Mouse (Mus musculus) ES-Bruce4 (cell line): Measurements from ENCODE around the gene Eif5.

ENCODE experiments used
- CTCF ChIP-seq: IDR thresholded peaks from one replicate; pipeline ENCODE4 v1.8.1; 2011; ENCODE audit warnings: low read depth, low read length
- EP300 ChIP-seq: IDR thresholded peaks from 2 replicates; pipeline ENCODE4 v1.6.1; 2011; ENCODE audit warnings: low read depth, low read length; ENCODE audit not compliant: insufficient read depth
- POLR2A ChIP-seq: IDR thresholded peaks from one replicate; pipeline ENCODE4 v1.8.1; 2011; ENCODE audit warnings: low read length; ENCODE audit not compliant: insufficient read depth

- TF ChIP-seq CTCF (peak; percentile 72), EP300 (no peak), POLR2A (no peak)
Measured at GRCm38 (mm10) chr12:111497076-111497475, 40.7 kb upstream of the Eif5 start.
